Mouse (Mus musculus): Measurements from ENCODE around the gene Elmod1.

GRCm38 (mm10) chr9:53947463-53947862, 27.6 kb downstream of the Elmod1 start:
- TF ChIP-seq GATA1 (IDR thresholded peaks at IDR 0.05; ENCODE audit: low read length) = no peak
- TF ChIP-seq TAL1 (IDR thresholded peaks at IDR 0.05; ENCODE audit: low read length) = no peak

All from erythroblast, embryonic 14.5 days (primary cell).